Mouse (Mus musculus) heart, postnatal 0 days (tissue): Measurements from ENCODE around the gene Tesk2. TPM values are rescaled to one million over a fixed set of nuclear protein-coding genes. Genes with fewer than 3 reads are reported as not detected.
"Not testable (repeated sequence)": the region's sequence is repeated elsewhere in the genome, so short reads cannot be mapped to it uniquely, and the experiment has no call there.

Source experiments
- ATAC-seq: fragments of 200-750 bp; cut with Nextera tagmentation; 2 replicates; pipeline ENCODE4 v1.8.0; 2017; ENCODE audit warnings: low read depth, moderate number of reproducible peaks, moderate library complexity; ENCODE audit not compliant: insufficient read depth
- DNase-seq: peaks from one replicate; pipeline ENCODE4 v3.0.0-alpha.2; 2016; ENCODE audit warnings: low spot score
- H3K27ac ChIP-seq: fragments of 300-500 bp; sonication (generic); 2 replicates; pipeline ENCODE4 v1.5.1; 2014; ENCODE audit warnings: low read depth, mild to moderate bottlenecking
- H3K27me3 ChIP-seq: fragments of 300-500 bp; sonication (generic); 2 replicates; pipeline ENCODE4 v1.6.1; 2014; ENCODE audit warnings: low read length, mixed read lengths; ENCODE audit not compliant: control insufficient read depth, insufficient read depth
- H3K36me3 ChIP-seq: fragments of 300-500 bp; sonication (generic); replicated peaks from 2 replicates; pipeline ENCODE4 v1.6.1; 2014; ENCODE audit warnings: low read length, mixed read lengths; ENCODE audit not compliant: control insufficient read depth, insufficient read depth
- H3K4me1 ChIP-seq: fragments of 300-500 bp; sonication (generic); 2 replicates; pipeline ENCODE4 v1.6.1; 2014; ENCODE audit warnings: antibody characterized with exemption; ENCODE audit not compliant: control insufficient read depth, insufficient read depth
- H3K4me2 ChIP-seq: fragments of 300-500 bp; sonication (generic); 2 replicates; pipeline ENCODE4 v1.6.1; 2014; ENCODE audit warnings: low read depth, mild to moderate bottlenecking, low read length, moderate library complexity
- H3K4me3 ChIP-seq: fragments of 300-500 bp; sonication (generic); 2 replicates; pipeline ENCODE4 v1.5.1; 2014; ENCODE audit warnings: low read depth, low read length
- H3K9ac ChIP-seq: fragments of 300-500 bp; sonication (generic); replicated peaks from 2 replicates; pipeline ENCODE4 v1.6.1; 2014; ENCODE audit warnings: low read depth, low read length, mixed read lengths
- H3K9me3 ChIP-seq: fragments of 300-500 bp; sonication (generic); replicated peaks from 2 replicates; pipeline ENCODE4 v1.6.1; 2016; ENCODE audit warnings: low read length; ENCODE audit not compliant: control insufficient read depth
- CTCF ChIP-seq: IDR thresholded peaks from 2 replicates; pipeline ENCODE4 v1.5.1; 2016; ENCODE audit warnings: antibody characterized with exemption, control low read depth, low read depth
- EP300 ChIP-seq: IDR thresholded peaks from 2 replicates; pipeline ENCODE4 v1.6.1; 2016; ENCODE audit warnings: antibody characterized with exemption, low read depth
- WGBS: fragments of 180-500 bp; shearing (Covaris S2); extraction: QIAGEN DNeasy Blood & Tissue Kit; methylation state at CpG from one replicate; pipeline ENCODE4 v1.1.7; 2014; 5-methylcytosine and 5-hydroxymethylcytosine counted together
- polyA plus RNA-seq: library from polyadenylated mRNA; unstranded; fragments of >200 nt; fragmentation: Nextera tagmentation; extraction: Ambion mirVana; gene quantifications from 2 replicates; pipeline ENCODE4 v1.2.1, GENCODE M21; 2015
- total RNA-seq: library from RNA; depleted of rRNA; stranded (reverse); fragments of >200 nt; gene quantifications from 2 replicates; pipeline ENCODE4 v1.2.3, GENCODE M21; 2014; ENCODE audit warnings: low replicate concordance; rRNA removed

The Tesk2 gene
- total RNA-seq (1.3 and 4.0 TPM in 2 replicates), polyA plus RNA-seq (2.3 and 2.4 TPM in 2 replicates)

GRCm38 (mm10) chr4:116720343-116721097 lies at the start of gene Tesk2:
Gene Tesk2, plus strand, starts transcription at chr4:116720948.
- peak within 1 kb of the TSS; percentile 72 for H3K9ac ChIP-seq
- under 1% methylated on average over 33 of the region's 34 CpGs for WGBS
- H3K27ac ChIP-seq = peak within 1 kb of the TSS; percentile 83
- no peak for TF ChIP-seq EP300
- TF ChIP-seq CTCF = no peak
- H3K27me3 ChIP-seq = no peaks in the 10 kb centered on the region
- ATAC-seq = peak; percentile 99
- no peaks in the 10 kb centered on the region for H3K9me3 ChIP-seq
- peak; percentile 99 for DNase-seq
- H3K4me2 ChIP-seq = peak within 1 kb of the TSS; percentile 83
- 0 out of 2 replicates have a peak, but pooled peaks cover 2% of the 10 kb centered on the region for H3K36me3 ChIP-seq
- H3K4me3 ChIP-seq = peak within 1 kb of the TSS; percentile 78
- H3K4me1 ChIP-seq = 0 out of 2 replicates have a peak, but pooled peaks cover 14% of the 10 kb centered on the region

- Histone ChIP-seq H3K4me2 (no peak overlapping the region), H3K9me3 (no peaks in the 10 kb centered on the region), H3K36me3 (no peaks in the 10 kb centered on the region), H3K9ac (no peak overlapping the region), H3K4me3 (no peak overlapping the region), H3K4me1 (no peaks in the 10 kb centered on the region), H3K27me3 (no peaks in the 10 kb centered on the region), H3K27ac (no peak overlapping the region)
- ATAC-seq (peak; percentile 49; the same call in 1 of the 2 replicates), DNase-seq (peak; percentile 36)
- no peak for TF ChIP-seq CTCF
- TF ChIP-seq EP300 = no peak
- 52% methylated on average over 2 of the region's 2 CpGs for WGBS
Measured at GRCm38 (mm10) chr4:116672785-116673184, 48.0 kb upstream of the Tesk2 start.

- not testable (repeated sequence) for H3K9ac ChIP-seq, H3K4me3 ChIP-seq, ATAC-seq, DNase-seq, H3K4me2 ChIP-seq, H3K27ac ChIP-seq, H3K27me3 ChIP-seq, H3K9me3 ChIP-seq, H3K36me3 ChIP-seq, H3K4me1 ChIP-seq
- 88% methylated on average over 6 of the region's 6 CpGs for WGBS
Measured at GRCm38 (mm10) chr4:116674761-116675160, 46.0 kb upstream of the Tesk2 start.

- no peak overlapping the region for H3K4me2 ChIP-seq
- DNase-seq (no peak), ATAC-seq (no peak)
- H3K27ac ChIP-seq = no peak overlapping the region
- H3K27me3 ChIP-seq = no peaks in the 10 kb centered on the region
- no peak overlapping the region for H3K4me3 ChIP-seq
- no peaks in the 10 kb centered on the region for H3K9me3 ChIP-seq
- 67% methylated on average over 3 of the region's 3 CpGs for WGBS
- H3K4me1 ChIP-seq = no peaks in the 10 kb centered on the region
- H3K36me3 ChIP-seq = no peaks in the 10 kb centered on the region
- TF ChIP-seq EP300 = no peak
- TF ChIP-seq CTCF = no peak
- H3K9ac ChIP-seq = no peak overlapping the region
Measured at GRCm38 (mm10) chr4:116676027-116676426, 44.7 kb upstream of the Tesk2 start.

- DNase-seq (no peak), ATAC-seq (no peak)
- H3K4me1 ChIP-seq = no peaks in the 10 kb centered on the region
- H3K36me3 ChIP-seq = no peaks in the 10 kb centered on the region
- no peaks in the 10 kb centered on the region for H3K27me3 ChIP-seq
- H3K27ac ChIP-seq = no peak overlapping the region
- 66% methylated on average over 1 of the region's 1 CpGs for WGBS
- TF ChIP-seq EP300 = no peak
- no peak for TF ChIP-seq CTCF
- no peak overlapping the region for H3K9ac ChIP-seq
- H3K4me2 ChIP-seq = no peak overlapping the region
- no peak overlapping the region for H3K4me3 ChIP-seq
- H3K9me3 ChIP-seq = no peaks in the 10 kb centered on the region
Measured at GRCm38 (mm10) chr4:116677808-116678207, 42.9 kb upstream of the Tesk2 start.
